Mouse (Mus musculus): ENCODE measurements at regions not wholly inside any gene's neighbourhood (a gene's known extent, or its start where the extent isn't known, plus 50 kb on each side); places are given as distances from the start of the nearest gene placed in this dataset.

- no peak overlapping the region for H3K27ac ChIP-seq
- no peaks in the 10 kb centered on the region for H3K36me3 ChIP-seq (ENCODE audit: insufficient read depth, low read length)
- no peaks in the 10 kb centered on the region for H3K9me3 ChIP-seq (ENCODE audit: low read length)
- 52% methylated on average over 1 of the region's 1 CpGs for WGBS
- no peaks in the 10 kb centered on the region for H3K27me3 ChIP-seq (ENCODE audit: insufficient read depth, low read length)
- H3K9ac ChIP-seq (replicated peaks; ENCODE audit: low read length) = no peak overlapping the region
- no peak for TF ChIP-seq CTCF (IDR thresholded peaks at IDR 0.05; ENCODE audit: low read depth)
- H3K4me1 ChIP-seq (ENCODE audit: insufficient read depth, low read length) = no peaks in the 10 kb centered on the region
- no peak overlapping the region for H3K4me3 ChIP-seq (ENCODE audit: low read length)
- H3K4me2 ChIP-seq (ENCODE audit: low read depth, low read length) = no peak overlapping the region
- ATAC-seq (no peak), DNase-seq (ENCODE audit: low spot score) (no peak)
Measured at GRCm38 (mm10) chr5:132796061-132796460, 252.9 kb upstream of the Auts2 start.

- no peak for DNase-seq (ENCODE audit: low spot score)
- Histone ChIP-seq H3K4me1 (ENCODE audit: insufficient read depth, low read length) (no peaks in the 10 kb centered on the region), H3K4me2 (ENCODE audit: low read depth, low read length) (no peak overlapping the region), H3K9ac (replicated peaks; ENCODE audit: low read length) (no peak overlapping the region), H3K36me3 (ENCODE audit: insufficient read depth, low read length) (no peaks in the 10 kb centered on the region), H3K9me3 (ENCODE audit: low read length) (no peaks in the 10 kb centered on the region), H3K4me3 (ENCODE audit: low read length) (no peak overlapping the region), H3K27me3 (ENCODE audit: insufficient read depth, low read length) (no peaks in the 10 kb centered on the region), H3K27ac (no peak overlapping the region)
- 75% methylated on average over 5 of the region's 5 CpGs for WGBS
- TF ChIP-seq CTCF (IDR thresholded peaks at IDR 0.05; ENCODE audit: low read depth) = no peak
- no peak for ATAC-seq
Measured at GRCm38 (mm10) chr5:132792484-132792883, 249.3 kb upstream of the Auts2 start.

GRCm38 (mm10) chr5:132785291-132785690 lies 242.1 kb upstream of the Auts2 start:
- WGBS = 44% methylated on average over 3 of the region's 3 CpGs
- Histone ChIP-seq H3K27ac (no peak overlapping the region), H3K4me3 (ENCODE audit: low read length) (no peak overlapping the region), H3K4me1 (ENCODE audit: insufficient read depth, low read length) (0 out of 2 replicates have a peak, but pooled peaks cover 4% of the 10 kb centered on the region), H3K9ac (replicated peaks; ENCODE audit: low read length) (no peak overlapping the region), H3K4me2 (ENCODE audit: low read depth, low read length) (no peak overlapping the region), H3K27me3 (ENCODE audit: insufficient read depth, low read length) (no peaks in the 10 kb centered on the region), H3K36me3 (ENCODE audit: insufficient read depth, low read length) (no peaks in the 10 kb centered on the region), H3K9me3 (ENCODE audit: low read length) (no peaks in the 10 kb centered on the region)
- DNase-seq (ENCODE audit: low spot score) (peak; percentile 10), ATAC-seq (no peak)
- no peak for TF ChIP-seq CTCF (IDR thresholded peaks at IDR 0.05; ENCODE audit: low read depth)

GRCm38 (mm10) chr5:132784791-132785190 lies 241.6 kb upstream of the Auts2 start:
- Histone ChIP-seq H3K36me3 (ENCODE audit: insufficient read depth, low read length) (no peaks in the 10 kb centered on the region), H3K27ac (no peak overlapping the region), H3K9ac (replicated peaks; ENCODE audit: low read length) (no peak overlapping the region), H3K9me3 (ENCODE audit: low read length) (no peaks in the 10 kb centered on the region), H3K4me3 (ENCODE audit: low read length) (no peak overlapping the region), H3K27me3 (ENCODE audit: insufficient read depth, low read length) (no peaks in the 10 kb centered on the region), H3K4me2 (ENCODE audit: low read depth, low read length) (no peak overlapping the region), H3K4me1 (ENCODE audit: insufficient read depth, low read length) (0 out of 2 replicates have a peak, but pooled peaks cover 4% of the 10 kb centered on the region)
- no peak for DNase-seq (ENCODE audit: low spot score)
- TF ChIP-seq CTCF (IDR thresholded peaks at IDR 0.05; ENCODE audit: low read depth) = no peak
- 60% methylated on average over 4 of the region's 4 CpGs for WGBS
- no peak for ATAC-seq

GRCm38 (mm10) chr5:132774141-132774680 lies 231.1 kb upstream of the Auts2 start:
- Histone ChIP-seq H3K27me3 (ENCODE audit: insufficient read depth, low read length) (no peaks in the 10 kb centered on the region), H3K9ac (replicated peaks; ENCODE audit: low read length) (no peak overlapping the region), H3K36me3 (ENCODE audit: insufficient read depth, low read length) (no peaks in the 10 kb centered on the region), H3K4me3 (ENCODE audit: low read length) (no peak overlapping the region), H3K4me1 (ENCODE audit: insufficient read depth, low read length) (no peaks in the 10 kb centered on the region), H3K4me2 (ENCODE audit: low read depth, low read length) (no peak overlapping the region), H3K9me3 (ENCODE audit: low read length) (no peaks in the 10 kb centered on the region), H3K27ac (no peak overlapping the region)
- TF ChIP-seq CTCF (IDR thresholded peaks at IDR 0.05; ENCODE audit: low read depth) = no peak
- ATAC-seq (no peak), DNase-seq (ENCODE audit: low spot score) (peak; percentile 10)
- WGBS = 66% methylated on average over 1 of the region's 1 CpGs

GRCm38 (mm10) chr5:132760396-132760795 lies 217.3 kb upstream of the Auts2 start:
- H3K36me3 ChIP-seq (ENCODE audit: insufficient read depth, low read length) = no peaks in the 10 kb centered on the region
- no peak overlapping the region for H3K4me3 ChIP-seq (ENCODE audit: low read length)
- H3K9me3 ChIP-seq (ENCODE audit: low read length) = no peaks in the 10 kb centered on the region
- H3K27ac ChIP-seq = no peak overlapping the region
- H3K4me2 ChIP-seq (ENCODE audit: low read depth, low read length) = no peak overlapping the region
- no peaks in the 10 kb centered on the region for H3K27me3 ChIP-seq (ENCODE audit: insufficient read depth, low read length)
- WGBS = 56% methylated on average over 4 of the region's 4 CpGs
- TF ChIP-seq CTCF (IDR thresholded peaks at IDR 0.05; ENCODE audit: low read depth) = no peak
- no peak overlapping the region for H3K9ac ChIP-seq (replicated peaks; ENCODE audit: low read length)
- no peaks in the 10 kb centered on the region for H3K4me1 ChIP-seq (ENCODE audit: insufficient read depth, low read length)
- DNase-seq (ENCODE audit: low spot score) = no peak
- ATAC-seq = no peak

- H3K9me3 ChIP-seq (ENCODE audit: low read length) = no peaks in the 10 kb centered on the region
- no peak overlapping the region for H3K4me2 ChIP-seq (ENCODE audit: low read depth, low read length)
- no peak overlapping the region for H3K27ac ChIP-seq
- H3K4me3 ChIP-seq (ENCODE audit: low read length) = no peak overlapping the region
- H3K36me3 ChIP-seq (ENCODE audit: insufficient read depth, low read length) = no peaks in the 10 kb centered on the region
- no peak for DNase-seq (ENCODE audit: low spot score)
- WGBS = 88% methylated on average over 6 of the region's 6 CpGs
- H3K4me1 ChIP-seq (ENCODE audit: insufficient read depth, low read length) = no peaks in the 10 kb centered on the region
- ATAC-seq = no peak
- no peaks in the 10 kb centered on the region for H3K27me3 ChIP-seq (ENCODE audit: insufficient read depth, low read length)
- no peak for TF ChIP-seq CTCF (IDR thresholded peaks at IDR 0.05; ENCODE audit: low read depth)
- no peak overlapping the region for H3K9ac ChIP-seq (replicated peaks; ENCODE audit: low read length)
Measured at GRCm38 (mm10) chr5:132759751-132760150, 216.6 kb upstream of the Auts2 start.
